Mouse (Mus musculus): Measurements from ENCODE around the gene Olfr71. TPM values are rescaled to one million over a fixed set of nuclear protein-coding genes. Genes with fewer than 3 reads are reported as not detected.

The Olfr71 gene
- polyA plus RNA-seq, 1 experiment from 2014 or later = not detected

- no peak overlapping the region for H3K27ac ChIP-seq (ENCODE audit: low read length)
- 86% methylated on average over 1 of the region's 1 CpGs for WGBS
- no peak for ATAC-seq (ENCODE audit: low FRiP score, low TSS enrichment)
Observed at GRCm38 (mm10) chr4:43694439-43695248, 15.4 kb downstream of the Olfr71 start.

GRCm38 (mm10) chr4:43693806-43694241 lies 16.2 kb downstream of the Olfr71 start:
- H3K9me3 ChIP-seq (ENCODE audit: low read length) = no peaks in the 10 kb centered on the region
- no peak overlapping the region for H3K4me2 ChIP-seq (replicated peaks; ENCODE audit: low read depth, low read length)
- no peaks in the 10 kb centered on the region for H3K36me3 ChIP-seq (ENCODE audit: insufficient read depth, low read length)
- no peaks in the 10 kb centered on the region for H3K27me3 ChIP-seq (ENCODE audit: insufficient read depth, low read length)
- no peak for ATAC-seq (ENCODE audit: low FRiP score, low TSS enrichment)
- H3K4me1 ChIP-seq (ENCODE audit: insufficient read depth, low read length) = peaks cover 6% of the 10 kb centered on the region
- no peak overlapping the region for H3K4me3 ChIP-seq (ENCODE audit: low read length)
- no peak overlapping the region for H3K27ac ChIP-seq (ENCODE audit: low read length)
- H3K9ac ChIP-seq (replicated peaks; ENCODE audit: low read length) = no peak overlapping the region
- 71% methylated on average over 5 of the region's 5 CpGs for WGBS

More at GRCm38 (mm10) chr4:43694439-43695248, 15.4 kb downstream of the Olfr71 start:
- H3K9ac ChIP-seq (replicated peaks; ENCODE audit: low read length) = no peak overlapping the region
- H3K4me2 ChIP-seq (replicated peaks; ENCODE audit: low read depth, low read length) = no peak overlapping the region
- no peaks in the 10 kb centered on the region for H3K36me3 ChIP-seq (ENCODE audit: insufficient read depth, low read length)
- H3K9me3 ChIP-seq (ENCODE audit: low read length) = no peaks in the 10 kb centered on the region
- H3K4me3 ChIP-seq (ENCODE audit: low read length) = no peak overlapping the region
- peaks cover 6% of the 10 kb centered on the region for H3K4me1 ChIP-seq (ENCODE audit: insufficient read depth, low read length)
- no peaks in the 10 kb centered on the region for H3K27me3 ChIP-seq (ENCODE audit: insufficient read depth, low read length)

- H3K27me3 ChIP-seq (ENCODE audit: insufficient read depth, low read length) = no peaks in the 10 kb centered on the region
- WGBS = 80% methylated on average over 5 of the region's 5 CpGs
- no peak for ATAC-seq (ENCODE audit: low FRiP score, low TSS enrichment)
- no peaks in the 10 kb centered on the region for H3K9me3 ChIP-seq (ENCODE audit: low read length)
- H3K36me3 ChIP-seq (ENCODE audit: insufficient read depth, low read length) = no peaks in the 10 kb centered on the region
- no peak overlapping the region for H3K9ac ChIP-seq (replicated peaks; ENCODE audit: low read length)
- H3K4me1 ChIP-seq (ENCODE audit: insufficient read depth, low read length) = peaks cover 6% of the 10 kb centered on the region
- H3K4me2 ChIP-seq (replicated peaks; ENCODE audit: low read depth, low read length) = no peak overlapping the region
- H3K4me3 ChIP-seq (ENCODE audit: low read length) = no peak overlapping the region
- no peak overlapping the region for H3K27ac ChIP-seq (ENCODE audit: low read length)
Observed at GRCm38 (mm10) chr4:43691026-43691425, 19.0 kb downstream of the Olfr71 start.

- 93% methylated on average over 17 of the region's 17 CpGs for WGBS
- no peak overlapping the region for H3K4me3 ChIP-seq (ENCODE audit: low read length)
- H3K4me2 ChIP-seq (replicated peaks; ENCODE audit: low read depth, low read length) = no peak overlapping the region
- no peak overlapping the region for H3K9ac ChIP-seq (replicated peaks; ENCODE audit: low read length)
- no peak for ATAC-seq (ENCODE audit: low FRiP score, low TSS enrichment)
- peaks cover under 1% of the 10 kb centered on the region; the same call in 1 of the 2 replicates for H3K4me1 ChIP-seq (ENCODE audit: insufficient read depth, low read length)
- H3K36me3 ChIP-seq (ENCODE audit: insufficient read depth, low read length) = 0 out of 2 replicates have a peak, but pooled peaks cover 4% of the 10 kb centered on the region
- H3K27ac ChIP-seq (ENCODE audit: low read length) = no peak overlapping the region
- H3K9me3 ChIP-seq (ENCODE audit: low read length) = no peaks in the 10 kb centered on the region
- H3K27me3 ChIP-seq (ENCODE audit: insufficient read depth, low read length) = no peaks in the 10 kb centered on the region
Observed at GRCm38 (mm10) chr4:43690021-43690420, 20.0 kb downstream of the Olfr71 start.

- Histone ChIP-seq H3K36me3 (ENCODE audit: insufficient read depth, low read length) (no peaks in the 10 kb centered on the region; the same call in 1 of the 2 replicates), H3K4me3 (ENCODE audit: low read length) (no peak overlapping the region), H3K27me3 (ENCODE audit: insufficient read depth, low read length) (no peaks in the 10 kb centered on the region), H3K9ac (replicated peaks; ENCODE audit: low read length) (no peak overlapping the region), H3K9me3 (ENCODE audit: low read length) (no peaks in the 10 kb centered on the region), H3K4me1 (ENCODE audit: insufficient read depth, low read length) (no peaks in the 10 kb centered on the region), H3K4me2 (replicated peaks; ENCODE audit: low read depth, low read length) (no peak overlapping the region), H3K27ac (ENCODE audit: low read length) (no peak overlapping the region)
- ATAC-seq (ENCODE audit: low FRiP score, low TSS enrichment) = no peak
- 82% methylated on average over 7 of the region's 7 CpGs for WGBS
Observed at GRCm38 (mm10) chr4:43679416-43680043, 30.5 kb downstream of the Olfr71 start.

GRCm38 (mm10) chr4:43678541-43678940 lies 31.5 kb downstream of the Olfr71 start:
- Histone ChIP-seq H3K27me3 (ENCODE audit: insufficient read depth, low read length) (no peaks in the 10 kb centered on the region), H3K4me3 (ENCODE audit: low read length) (no peak overlapping the region), H3K4me1 (ENCODE audit: insufficient read depth, low read length) (no peaks in the 10 kb centered on the region), H3K4me2 (replicated peaks; ENCODE audit: low read depth, low read length) (no peak overlapping the region), H3K9ac (replicated peaks; ENCODE audit: low read length) (no peak overlapping the region), H3K27ac (ENCODE audit: low read length) (no peak overlapping the region), H3K36me3 (ENCODE audit: insufficient read depth, low read length) (no peaks in the 10 kb centered on the region; the same call in 1 of the 2 replicates), H3K9me3 (ENCODE audit: low read length) (no peaks in the 10 kb centered on the region)
- no peak for ATAC-seq (ENCODE audit: low FRiP score, low TSS enrichment)
- WGBS = 89% methylated on average over 6 of the region's 6 CpGs

- ATAC-seq (ENCODE audit: low FRiP score, low TSS enrichment) = no peak
- no peaks in the 10 kb centered on the region for H3K36me3 ChIP-seq (ENCODE audit: insufficient read depth, low read length)
- H3K4me2 ChIP-seq (replicated peaks; ENCODE audit: low read depth, low read length) = no peak overlapping the region
- H3K27ac ChIP-seq (ENCODE audit: low read length) = no peak overlapping the region
- H3K4me1 ChIP-seq (ENCODE audit: insufficient read depth, low read length) = peaks cover 4% of the 10 kb centered on the region; the same call in 1 of the 2 replicates
- WGBS = 63% methylated on average over 4 of the region's 4 CpGs
- no peaks in the 10 kb centered on the region for H3K27me3 ChIP-seq (ENCODE audit: insufficient read depth, low read length)
- no peaks in the 10 kb centered on the region for H3K9me3 ChIP-seq (ENCODE audit: low read length)
- no peak overlapping the region for H3K9ac ChIP-seq (replicated peaks; ENCODE audit: low read length)
- no peak overlapping the region for H3K4me3 ChIP-seq (ENCODE audit: low read length)
Observed at GRCm38 (mm10) chr4:43675608-43676007, 34.4 kb downstream of the Olfr71 start.

- peaks cover 5% of the 10 kb centered on the region; the same call in 1 of the 2 replicates for H3K4me1 ChIP-seq (ENCODE audit: insufficient read depth, low read length)
- no peaks in the 10 kb centered on the region for H3K9me3 ChIP-seq (ENCODE audit: low read length)
- H3K27me3 ChIP-seq (ENCODE audit: insufficient read depth, low read length) = no peaks in the 10 kb centered on the region
- no peaks in the 10 kb centered on the region for H3K36me3 ChIP-seq (ENCODE audit: insufficient read depth, low read length)
- no peak for ATAC-seq (ENCODE audit: low FRiP score, low TSS enrichment)
- H3K27ac ChIP-seq (ENCODE audit: low read length) = no peak overlapping the region
- 70% methylated on average over 5 of the region's 5 CpGs for WGBS
- no peak overlapping the region for H3K4me3 ChIP-seq (ENCODE audit: low read length)
- no peak overlapping the region for H3K9ac ChIP-seq (replicated peaks; ENCODE audit: low read length)
- H3K4me2 ChIP-seq (replicated peaks; ENCODE audit: low read depth, low read length) = no peak overlapping the region
Observed at GRCm38 (mm10) chr4:43674974-43675373, 35.1 kb downstream of the Olfr71 start.

GRCm38 (mm10) chr4:43673703-43674102 lies 36.4 kb downstream of the Olfr71 start:
- Histone ChIP-seq H3K9me3 (ENCODE audit: low read length) (no peaks in the 10 kb centered on the region), H3K4me1 (ENCODE audit: insufficient read depth, low read length) (peaks cover 12% of the 10 kb centered on the region; the same call in 1 of the 2 replicates), H3K27ac (ENCODE audit: low read length) (no peak overlapping the region), H3K4me3 (ENCODE audit: low read length) (no peak overlapping the region), H3K9ac (replicated peaks; ENCODE audit: low read length) (no peak overlapping the region), H3K4me2 (replicated peaks; ENCODE audit: low read depth, low read length) (no peak overlapping the region), H3K27me3 (ENCODE audit: insufficient read depth, low read length) (no peaks in the 10 kb centered on the region), H3K36me3 (ENCODE audit: insufficient read depth, low read length) (no peaks in the 10 kb centered on the region)
- 71% methylated on average over 8 of the region's 8 CpGs for WGBS
- ATAC-seq (ENCODE audit: low FRiP score, low TSS enrichment) = no peak

- Histone ChIP-seq H3K27ac (ENCODE audit: low read length) (no peak overlapping the region), H3K4me1 (ENCODE audit: insufficient read depth, low read length) (peaks cover 16% of the 10 kb centered on the region; the same call in 1 of the 2 replicates), H3K27me3 (ENCODE audit: insufficient read depth, low read length) (no peaks in the 10 kb centered on the region), H3K9me3 (ENCODE audit: low read length) (no peaks in the 10 kb centered on the region), H3K36me3 (ENCODE audit: insufficient read depth, low read length) (no peaks in the 10 kb centered on the region), H3K4me2 (replicated peaks; ENCODE audit: low read depth, low read length) (no peak overlapping the region), H3K4me3 (ENCODE audit: low read length) (no peak overlapping the region), H3K9ac (replicated peaks; ENCODE audit: low read length) (no peak overlapping the region)
- WGBS = 5% methylated on average over 2 of the region's 2 CpGs
- ATAC-seq (ENCODE audit: low FRiP score, low TSS enrichment) = peak; percentile 20; the same call in 1 of the 2 replicates
Observed at GRCm38 (mm10) chr4:43672070-43672469, 38.0 kb downstream of the Olfr71 start.

All from kidney, embryonic 16.5 days (tissue).